Mouse (Mus musculus) hematopoietic stem cell, adult 5-6 weeks (primary cell): ENCODE data around the gene 3300002I08Rik. TPM values are rescaled to one million over a fixed set of nuclear protein-coding genes. Genes with fewer than 3 reads are reported as not detected.
"Not testable (repeated sequence)": the region's sequence is repeated elsewhere in the genome, so short reads cannot be mapped to it uniquely, and the experiment has no call there.

Experiments used
- ATAC-seq, 2 experiments: fragments of 125-278 bp in 1 of 2; replicated peaks in 1 of 2; 2 replicates each; pipeline ENCODE4 v1.8.0; 2016 to 2017; ENCODE audit warnings: inconsistent platforms in 2 of 2, mild to moderate bottlenecking in 2 of 2, moderate number of reproducible peaks in 2 of 2, low read depth in 1 of 2, moderate TSS enrichment in 1 of 2; ENCODE audit not compliant: low FRiP score in 2 of 2, poor library complexity in 2 of 2, severe bottlenecking in 2 of 2, insufficient read depth in 1 of 2, low TSS enrichment in 1 of 2
- total RNA-seq: library from RNA; stranded (forward); fragments of 172-1452, 232-1000 nt; gene quantifications from 2 replicates; pipeline ENCODE4 v1.2.3, GENCODE M21; 2017

The 3300002I08Rik gene
- 4.4 and 8.5 TPM in 2 replicates for total RNA-seq

DNA sequence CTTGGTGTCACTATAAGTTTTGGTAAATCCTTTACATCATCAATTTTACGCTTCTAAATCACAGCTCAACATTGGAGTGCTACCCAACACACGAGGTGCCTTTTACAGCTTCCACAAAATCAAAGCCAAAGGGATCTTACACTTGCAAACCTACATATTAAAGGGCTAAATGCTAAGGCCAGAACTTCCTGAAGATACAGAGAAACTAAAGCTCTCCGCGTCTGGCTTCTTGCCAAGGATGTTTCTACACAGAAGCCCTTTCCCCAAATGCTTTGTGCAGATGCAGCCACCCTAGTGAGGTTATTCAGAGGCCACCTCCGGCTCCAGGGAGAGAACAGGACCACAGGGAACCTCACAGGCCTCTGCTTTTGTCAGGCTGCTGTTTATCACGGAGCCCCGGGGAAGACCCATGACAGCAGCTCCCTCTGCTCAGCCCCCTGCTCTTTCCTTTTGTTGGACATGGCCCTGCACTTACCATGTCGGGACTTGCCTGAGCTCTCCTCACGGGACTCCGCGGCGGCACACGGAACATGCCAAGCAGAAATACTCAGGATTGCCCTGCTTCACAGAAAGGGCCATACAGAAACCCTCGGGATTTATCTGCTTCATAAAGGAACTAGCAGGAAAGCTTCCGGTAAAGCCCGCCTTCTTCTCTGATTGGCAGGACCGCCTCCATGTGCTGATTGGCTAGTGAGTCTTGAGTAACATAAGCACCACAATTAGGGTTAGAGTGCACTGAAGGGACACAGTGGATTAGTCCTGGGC, at the start of gene 3300002I08Rik:
3300002I08Rik (minus strand) TSS at position 653 of the 765 bp plus-strand sequence.
- ATAC-seq: peak; percentile 99 to 100

DNA sequence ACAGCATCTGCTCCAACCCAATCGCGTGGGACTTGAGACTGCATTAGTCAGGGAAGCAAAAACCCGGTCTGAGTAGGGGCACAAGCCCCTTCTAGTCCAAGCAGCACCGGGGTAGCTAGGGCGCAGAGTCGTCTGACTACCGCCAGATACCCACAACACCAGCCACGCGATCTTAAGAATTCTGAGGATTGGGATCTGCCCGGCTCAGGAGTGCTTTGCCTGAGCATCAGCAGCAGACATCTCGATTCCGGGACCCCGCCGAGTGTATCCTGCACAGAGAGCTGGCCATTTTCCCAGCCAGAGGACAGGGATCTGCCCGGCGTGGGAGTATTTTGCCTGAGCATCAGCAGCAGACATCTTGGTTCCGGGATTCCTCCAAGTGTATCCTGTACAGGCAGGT, 49.6 kb upstream of the 3300002I08Rik start:
- not testable (repeated sequence) for ATAC-seq

DNA sequence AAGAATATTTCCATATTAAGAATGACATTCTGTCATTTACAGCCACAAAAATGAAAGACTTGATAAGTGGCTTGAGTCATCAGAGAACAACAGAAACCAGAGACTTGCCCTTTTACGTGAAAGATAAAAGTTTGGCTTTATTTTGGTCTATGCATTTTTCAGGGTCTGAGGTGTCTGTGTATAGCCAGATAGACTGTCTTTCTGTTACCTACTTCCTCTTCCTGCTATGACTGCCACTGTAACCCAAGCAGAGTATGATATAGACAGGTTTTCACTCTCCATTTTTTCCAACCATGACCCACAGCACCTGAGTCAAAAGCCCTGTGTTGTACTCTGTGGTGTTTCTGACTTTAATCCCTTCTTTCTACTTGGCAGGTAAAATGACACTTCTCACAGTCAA, 27.6 kb upstream of the 3300002I08Rik start:
- no peak for ATAC-seq

DNA sequence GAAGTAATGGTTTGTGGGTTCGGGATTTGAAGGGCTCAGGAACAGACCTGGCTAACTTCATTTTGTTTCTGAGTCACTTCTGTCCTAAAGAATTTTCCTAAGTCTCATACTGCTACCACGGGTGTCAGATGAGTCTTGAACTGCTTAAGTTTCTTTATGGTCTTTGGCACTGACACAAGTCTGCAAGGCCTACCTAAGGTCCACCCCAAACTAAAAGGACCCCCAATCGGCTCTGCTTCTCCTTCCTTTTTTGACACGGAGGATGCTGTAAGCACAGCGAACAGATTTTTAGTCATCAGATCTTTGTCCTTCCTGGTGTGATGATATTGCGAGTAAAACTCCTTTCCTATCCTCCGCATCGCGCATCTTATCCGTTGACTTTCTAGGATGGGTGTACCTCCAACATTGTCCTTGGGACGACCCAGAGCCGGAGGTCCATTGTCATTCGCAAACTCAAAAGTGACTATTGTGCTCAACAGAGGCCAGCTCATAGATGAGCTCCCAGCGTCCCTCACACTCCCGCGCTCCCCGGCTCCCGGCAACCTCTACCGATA, 23.1 kb upstream of the 3300002I08Rik start:
- ATAC-seq: peak in 1 of 2 experiments; percentile 51; a peak in 2 of 4 replicates

DNA sequence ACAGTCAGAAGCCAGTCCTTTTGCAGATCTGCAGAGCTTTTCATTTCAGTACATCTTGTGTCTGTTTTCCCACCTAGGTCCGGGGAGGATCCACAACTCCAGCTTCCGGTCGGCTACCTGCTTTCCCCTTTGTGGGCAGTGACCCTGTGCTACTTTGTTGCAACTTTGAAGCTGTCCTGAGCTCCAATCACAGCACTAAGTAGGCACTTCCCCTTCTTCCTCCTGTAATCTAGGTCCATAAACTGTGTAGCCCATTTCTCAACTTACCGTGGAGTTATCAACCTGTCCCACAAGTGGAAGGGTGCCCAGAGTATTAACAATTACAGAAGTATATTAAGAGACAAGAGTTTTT, 289 bp upstream of the 3300002I08Rik start:
- ATAC-seq: peak; percentile 50 to 61

DNA sequence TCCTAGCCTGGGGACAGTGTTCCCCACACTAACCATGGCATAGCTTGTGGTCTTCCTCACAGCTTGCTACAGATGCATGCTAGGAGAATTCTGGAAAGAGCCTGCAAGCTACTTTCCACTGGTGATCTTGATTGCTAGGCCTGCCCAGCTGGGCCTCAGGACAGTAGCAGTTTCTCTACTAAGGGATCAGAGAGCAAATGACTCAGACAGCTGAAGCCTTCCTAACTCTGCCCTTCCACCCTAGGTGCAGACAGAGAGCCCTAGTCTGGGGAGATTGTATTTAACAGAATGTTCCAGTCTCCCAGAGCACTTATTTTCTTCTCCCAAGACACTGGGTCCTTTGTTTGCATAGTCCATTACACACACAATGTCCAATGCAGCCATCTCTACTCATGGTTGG, 5.4 kb downstream of the 3300002I08Rik start:
- ATAC-seq: not testable (repeated sequence)

DNA sequence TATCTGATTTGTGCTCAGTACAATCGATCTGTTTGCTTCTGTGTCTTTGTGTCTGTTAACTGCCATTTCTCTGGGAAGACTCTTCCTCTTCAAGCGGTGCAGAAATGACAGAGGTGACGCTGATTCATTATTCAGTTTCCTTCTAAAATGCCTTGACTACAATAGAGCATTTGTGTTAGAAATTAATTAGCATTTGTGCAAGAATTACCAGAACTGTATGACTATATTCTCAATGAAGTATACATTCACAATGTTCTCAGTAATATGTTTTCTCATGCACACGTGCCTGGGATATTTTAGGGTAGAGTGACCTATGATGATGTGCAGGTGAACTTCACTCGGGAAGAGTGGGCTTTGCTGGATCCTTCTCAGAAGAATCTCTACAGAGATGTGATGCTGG, 39.2 kb downstream of the 3300002I08Rik start, which contains the start of gene Gm10130:
Gm10130 (plus strand) TSS at position 301 of the 400 bp plus-strand sequence.
- ATAC-seq: no peak

DNA sequence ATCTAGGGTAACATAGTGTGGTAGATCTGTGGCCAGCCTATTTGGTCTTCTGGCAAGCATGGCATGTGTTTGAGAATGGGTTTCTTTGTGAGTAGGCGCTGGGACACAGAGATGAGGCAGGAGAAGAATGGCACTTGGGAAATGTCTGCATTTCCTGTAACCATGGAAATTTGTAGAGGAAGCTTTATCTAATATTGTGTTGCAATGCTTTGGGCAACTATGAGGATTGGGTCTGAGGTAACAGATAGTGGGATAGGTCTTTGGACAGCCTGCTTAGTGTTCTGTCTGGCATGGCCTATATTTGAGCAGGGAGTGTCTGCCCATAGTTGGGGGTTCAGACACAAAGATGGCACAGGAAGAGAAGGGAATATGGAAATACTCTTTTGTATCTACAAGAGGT, 43.6 kb downstream of the 3300002I08Rik start:
- no peak for ATAC-seq

DNA sequence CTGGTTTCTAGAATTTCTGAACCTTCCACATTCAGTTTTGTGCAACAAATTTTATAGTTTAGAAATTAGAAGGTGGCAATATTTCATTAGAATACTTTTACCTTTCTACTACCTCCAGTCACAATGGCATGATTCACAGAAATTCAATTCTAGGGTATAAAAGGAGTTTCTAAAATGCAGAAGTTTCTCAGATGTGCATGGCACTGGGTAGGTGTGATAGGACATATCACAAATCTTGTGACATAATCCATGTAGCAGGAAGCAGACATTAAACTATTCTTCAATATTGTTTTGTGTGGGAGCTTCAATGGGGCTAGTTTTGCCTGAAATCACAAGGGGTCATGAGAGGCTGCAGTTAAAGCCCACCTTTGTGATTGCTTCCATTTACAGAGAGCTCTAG, 46.4 kb downstream of the 3300002I08Rik start:
- ATAC-seq: no peak

DNA sequence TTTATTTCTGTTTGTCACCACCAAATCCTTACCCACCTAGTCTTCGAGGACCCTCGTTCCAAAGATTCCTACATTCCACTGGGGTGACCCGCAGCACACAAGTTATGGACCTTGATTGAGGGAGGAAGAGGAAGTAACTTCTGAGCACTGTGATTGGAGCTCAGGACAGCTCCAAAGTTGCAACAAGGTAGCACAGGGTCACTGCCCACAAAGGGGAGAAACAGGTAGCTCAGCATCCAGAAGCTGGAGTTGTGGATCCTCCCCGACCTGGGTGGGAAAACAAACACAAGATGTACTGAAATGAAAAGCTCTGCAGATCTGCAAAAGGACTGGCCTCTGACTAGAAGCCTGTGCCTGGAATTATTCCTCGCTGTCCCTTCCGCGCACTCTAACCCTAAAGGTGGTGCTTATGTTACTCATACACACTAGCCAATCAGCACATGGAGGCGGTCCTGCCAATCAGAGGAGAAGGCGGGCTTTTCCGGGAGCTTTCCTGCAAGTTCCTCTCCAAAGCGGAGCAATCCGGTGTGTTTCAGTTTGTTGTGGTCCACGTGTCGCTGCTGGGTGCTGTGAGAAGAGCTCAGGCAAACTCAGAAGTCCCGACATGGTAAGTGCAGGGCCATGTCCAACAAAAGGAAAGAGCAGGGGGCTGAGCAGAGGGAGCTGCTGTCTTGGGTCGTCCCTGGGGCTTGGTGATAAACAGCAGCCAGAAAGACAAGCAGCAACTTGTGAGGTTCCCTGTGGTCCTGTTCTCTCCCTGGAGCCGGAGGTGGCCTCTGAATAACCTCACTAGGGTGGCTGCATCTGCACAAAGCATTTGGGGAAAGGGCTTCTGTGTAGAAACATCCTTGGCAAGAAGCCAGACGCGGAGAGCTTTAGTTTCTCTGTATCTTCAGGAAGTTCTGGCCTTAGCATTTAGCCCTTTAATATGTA, 51.3 kb downstream of the 3300002I08Rik start:
- ATAC-seq: peak; percentile 98 to 99

DNA sequence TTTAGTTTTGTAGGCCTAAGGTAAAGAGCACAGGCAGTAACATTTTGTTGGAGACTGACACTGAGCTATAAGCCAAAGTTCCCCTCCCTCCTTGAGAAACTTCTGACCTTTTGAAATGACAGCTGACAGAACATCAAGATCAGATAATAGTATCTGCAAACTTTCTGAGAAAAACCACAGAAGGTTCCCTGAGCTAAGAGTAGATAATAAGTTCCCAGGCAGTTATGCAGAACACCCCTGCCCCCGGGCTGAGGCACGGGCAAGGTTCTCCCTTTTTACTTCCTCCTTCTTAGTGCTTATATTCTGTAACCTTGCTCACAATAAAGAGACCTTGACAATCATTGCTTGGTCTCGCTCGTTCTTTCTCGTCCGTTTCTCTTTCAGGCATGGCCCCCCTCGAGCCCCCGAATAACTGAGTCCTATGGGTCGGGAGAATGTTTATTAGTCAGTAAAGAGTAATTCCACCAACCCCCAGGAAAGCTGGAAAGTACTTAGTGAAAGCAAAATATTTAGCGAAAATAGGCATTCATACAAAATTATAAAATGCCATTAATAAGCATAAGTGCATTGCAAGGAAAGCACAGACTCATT, 55.3 kb downstream of the 3300002I08Rik start:
- ATAC-seq: no peak

DNA sequence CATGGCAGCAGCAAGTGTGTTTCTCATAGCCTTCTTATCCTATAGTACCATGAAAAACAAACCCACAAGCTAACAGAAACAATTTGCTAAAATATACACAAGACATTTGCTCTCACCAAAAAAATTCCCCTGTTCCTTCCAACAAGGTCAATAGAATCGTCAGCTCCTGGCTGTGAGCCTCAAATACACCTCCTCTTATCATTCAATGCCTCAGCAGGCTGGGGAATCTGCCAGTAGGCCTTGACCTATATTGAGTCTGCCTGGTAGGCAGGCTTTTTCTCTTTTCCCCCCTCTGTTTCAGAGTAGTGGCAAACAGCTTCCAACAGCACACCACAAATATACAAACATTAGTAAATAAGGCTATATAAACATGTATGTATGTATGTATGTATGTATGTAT, 63.5 kb downstream of the 3300002I08Rik start:
- no peak for ATAC-seq

DNA sequence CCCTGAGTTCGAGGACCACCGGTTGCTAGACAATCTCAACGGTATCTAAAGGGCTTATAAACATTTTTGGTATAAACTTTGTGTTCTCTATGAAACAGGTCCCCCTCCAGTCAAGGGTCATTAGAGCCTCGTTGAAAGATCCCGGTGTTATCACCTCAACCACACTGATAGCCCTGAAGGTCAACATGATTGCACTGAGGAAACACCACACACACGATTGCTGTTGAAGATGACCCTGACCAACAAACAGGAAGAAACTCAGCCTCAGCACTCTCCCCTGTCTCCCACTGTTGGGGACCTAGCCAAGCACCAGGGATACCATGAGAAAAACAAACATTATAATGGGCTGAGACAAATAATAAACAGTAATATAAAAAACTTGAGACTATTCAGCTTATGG, 68.9 kb downstream of the 3300002I08Rik start:
- ATAC-seq: no peak

Other genes starting within 250 kb of the 3300002I08Rik start
- gene Zfp120, start 226.1 kb downstream of the 3300002I08Rik start, total RNA-seq: 17.1 and 27.2 TPM in 2 replicates
- not detected in 2 replicates for gene Gm10770, start 183.1 kb downstream of the 3300002I08Rik start, total RNA-seq
- not detected in 2 replicates for gene Gm14139, start 181.0 kb downstream of the 3300002I08Rik start, total RNA-seq
- gene Zfp937, start 144.7 kb downstream of the 3300002I08Rik start, total RNA-seq: 2.8 and 6.5 TPM in 2 replicates
- gene Gm21994, start 107.2 kb downstream of the 3300002I08Rik start, total RNA-seq: 10.6 and 17.6 TPM in 2 replicates
- gene Gm14124, start 105.2 kb downstream of the 3300002I08Rik start, total RNA-seq: not detected in 2 replicates
- gene Gm10130, start 39.1 kb downstream of the 3300002I08Rik start, total RNA-seq: 5.6 and 14.5 TPM in 2 replicates
- 7.7 and 9.1 TPM in 2 replicates for gene Zfp442, start 88.7 kb upstream of the 3300002I08Rik start, total RNA-seq
- 0.30 TPM in 1 of 2 replicates, not detected in the other for gene Zfp345, start 122.3 kb upstream of the 3300002I08Rik start, total RNA-seq
- 28.6 and 48.8 TPM in 2 replicates for gene Cst7, start 207.7 kb upstream of the 3300002I08Rik start, total RNA-seq
- gene Apmap, start 245.8 kb upstream of the 3300002I08Rik start, total RNA-seq: 40.0 and 48.2 TPM in 2 replicates